ENCODE assay signal across 27 mouse cellular contexts in the genomic region with DNA sequence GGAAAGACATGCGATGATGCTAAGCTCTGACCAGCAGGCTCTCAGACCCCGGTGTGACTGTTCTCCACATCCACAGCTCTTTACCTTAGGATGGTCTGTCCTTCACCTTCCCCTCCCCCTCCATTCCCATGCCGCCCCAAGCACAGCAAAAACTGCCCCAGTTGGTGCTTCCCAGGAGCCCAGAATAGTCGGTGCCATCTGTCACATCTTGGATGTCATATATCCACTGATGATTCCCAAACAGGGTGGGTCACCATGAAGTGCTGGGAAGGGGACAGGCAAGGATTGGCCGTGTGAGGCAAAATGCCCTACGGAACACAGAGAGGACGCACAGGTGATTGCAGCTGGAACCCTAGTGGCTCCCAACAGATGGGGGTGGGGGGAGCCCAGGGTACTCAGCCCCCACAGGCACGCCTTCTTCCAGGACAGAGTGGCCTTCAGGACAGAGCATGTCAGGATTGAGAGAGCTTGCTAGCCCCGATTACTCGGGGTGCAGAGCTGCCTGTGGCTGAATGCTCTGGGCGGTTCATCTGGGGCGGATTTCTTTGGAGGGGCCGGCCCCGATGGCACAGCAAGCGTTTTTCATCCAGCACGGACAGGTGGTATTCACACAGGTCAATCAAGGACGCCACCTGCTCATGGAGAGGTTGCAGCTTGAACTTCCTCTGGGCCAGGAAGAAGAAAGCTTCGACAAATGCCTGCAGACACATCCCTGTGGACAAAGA.
DNase-seq lines count a peak whose midpoint lies in the region; ATAC-seq and TF ChIP-seq lines count a peak whose summit lies in the region.
"Had no signal": no experiment of that assay in that cellular context is flagged by ENCODE, and none has a peak within 500 bp of the region (broad histone marks: within the 10 kb centered on the region; RNA-seq: fewer than 3 reads in every experiment).

No protein-coding gene starts in this region.

- no peak overlapping the region for H3K27ac ChIP-seq in forebrain, embryonic 12.5 days
- H3K27ac ChIP-seq in forebrain, embryonic 10.5 days = no peak overlapping the region
- H3K27ac ChIP-seq: heart, adult 2 months; intestine, embryonic 15.5 days; kidney, postnatal 0 days; liver, embryonic 14.5 days; macrophage; midbrain, embryonic 13.5 days; stomach, postnatal 0 days had no signal

- H3K4me3 ChIP-seq in forebrain, embryonic 12.5 days (replicated peaks) = no peak overlapping the region
- no peak overlapping the region for H3K4me3 ChIP-seq in forebrain, embryonic 10.5 days
- peak overlapping the region; percentile 37 for H3K4me3 ChIP-seq in E14TG2a.4 (replicated peaks; ENCODE audit: low read length)
- H3K4me3 ChIP-seq: heart, adult 2 months; heart, embryonic 12.5 days; intestine, embryonic 15.5 days; midbrain, embryonic 13.5 days had no signal

- H3K4me1 ChIP-seq in forebrain, embryonic 12.5 days = peaks cover 24% of the 10 kb centered on the region
- peaks cover 9% of the 10 kb centered on the region for H3K4me1 ChIP-seq in forebrain, embryonic 10.5 days
- H3K4me1 ChIP-seq in E14TG2a.4 (replicated peaks; ENCODE audit: low read depth, low read length) = peaks cover 15% of the 10 kb centered on the region

- no peak for DNase-seq in forebrain, embryonic 10.5 days (ENCODE audit: extremely low spot score, low spot score)
- peak; percentile 66 to 71 for DNase-seq in cerebellum, adult 18-20 months
- peak; percentile 73 for DNase-seq in cerebellum, postnatal 10 days
- no peak for DNase-seq in thymus, postnatal 36 days
- DNase-seq in layer of hippocampus, adult 8-10 months (ENCODE audit: low spot score in 2 of 2) = no peak
- DNase-seq: adrenal gland, postnatal 14 days; forebrain, postnatal 0 days; heart, adult 2 months; heart, postnatal 4 days; kidney, adult 8-10 months; layer of hippocampus, adult 9-11 months; liver; lung, adult 2 months; lung, postnatal 10 days; right cerebral cortex, adult 18-20 months; thymus, adult 2 months had no signal

- no peaks in the 10 kb centered on the region for H3K9me3 ChIP-seq in forebrain, embryonic 12.5 days
- H3K9me3 ChIP-seq in forebrain, embryonic 10.5 days = no peaks in the 10 kb centered on the region
- H3K9me3 ChIP-seq in E14TG2a.4 (ENCODE audit: low read length) = no peaks in the 10 kb centered on the region
- H3K9me3 ChIP-seq: heart, embryonic 12.5 days; intestine, embryonic 15.5 days; midbrain, embryonic 13.5 days had no signal

- TF ChIP-seq CTCF in E14TG2a.4 (conservative IDR thresholded peaks at IDR 0.05; ENCODE audit: low read length) = no peak

- no peaks in the 10 kb centered on the region for H3K36me3 ChIP-seq in forebrain, embryonic 12.5 days (replicated peaks)
- no peaks in the 10 kb centered on the region for H3K36me3 ChIP-seq in forebrain, embryonic 10.5 days (replicated peaks)
- H3K36me3 ChIP-seq in E14TG2a.4 (ENCODE audit: insufficient read depth, low read length) = no peaks in the 10 kb centered on the region
- H3K36me3 ChIP-seq: heart, embryonic 12.5 days; intestine, embryonic 15.5 days; midbrain, embryonic 13.5 days had no signal

- H3K9ac ChIP-seq in forebrain, embryonic 12.5 days = no peak overlapping the region
- H3K9ac ChIP-seq: forebrain, postnatal 0 days; heart, embryonic 12.5 days; intestine, embryonic 15.5 days; liver, embryonic 14.5 days; midbrain, embryonic 13.5 days had no signal

- no peak overlapping the region for H3K4me2 ChIP-seq in forebrain, embryonic 12.5 days
- H3K4me2 ChIP-seq: heart, embryonic 12.5 days; intestine, embryonic 15.5 days; midbrain, embryonic 13.5 days had no signal

- H3K27me3 ChIP-seq in forebrain, embryonic 12.5 days = 0 out of 2 replicates have a peak, but pooled peaks cover 7% of the 10 kb centered on the region
- H3K27me3 ChIP-seq in forebrain, embryonic 10.5 days (ENCODE audit: poor library complexity, severe bottlenecking) = 0 out of 2 replicates have a peak, but pooled peaks cover 9% of the 10 kb centered on the region
- H3K27me3 ChIP-seq in E14TG2a.4 (ENCODE audit: insufficient read depth, low read length) = peaks cover 36% of the 10 kb centered on the region
- H3K27me3 ChIP-seq: intestine, embryonic 15.5 days; midbrain, embryonic 13.5 days; Patski had no signal

- ATAC-seq in forebrain, embryonic 12.5 days (ENCODE audit: low FRiP score) = peak; percentile 36; the same call in 1 of the 2 replicates
- ATAC-seq in activated CD4-positive, CD25-positive, alpha-beta regulatory T cell, adult 4 months = no peak
- ATAC-seq: forebrain, postnatal 0 days; intestine, embryonic 15.5 days; midbrain, embryonic 13.5 days; Patski had no signal

- WGBS in forebrain, embryonic 12.5 days = 91% methylated on average over 18 of the region's 18 CpGs
- WGBS in forebrain, embryonic 10.5 days = 90% methylated on average over 18 of the region's 18 CpGs

Comparison
In these comparisons a context has a peak if more than half of its experiments do, and no peak if none do; other contexts are left out.
1. DNase-seq: peak in cerebellum, adult 18-20 months (2 of 2) and cerebellum, postnatal 10 days (2 of 2); none in forebrain, embryonic 10.5 days (single experiment), thymus, postnatal 36 days (0 of 2) and layer of hippocampus, adult 8-10 months (0 of 2).